Mouse (Mus musculus) erythroblast, adult 5-6 weeks (primary cell): ENCODE measurements around the gene Gm20498. TPM values are rescaled to one million over a fixed set of nuclear protein-coding genes. Genes with fewer than 3 reads are reported as not detected.
"Not testable (repeated sequence)": the region's sequence is repeated elsewhere in the genome, so short reads cannot be mapped to it uniquely, and the experiment has no call there.

Experiments
- ATAC-seq: replicated peaks from 2 replicates; pipeline ENCODE4 v1.8.0; 2016; ENCODE audit warnings: moderate number of reproducible peaks, mild to moderate bottlenecking, moderate TSS enrichment, inconsistent platforms; ENCODE audit not compliant: poor library complexity, low FRiP score, severe bottlenecking
- total RNA-seq, 2 experiments: library from RNA; stranded (forward) in 1 of 2; stranded (reverse) in 1 of 2; fragments of 150-400 nt in 1 of 2; fragments of 200-764, 138-1000 nt in 1 of 2; gene quantifications; 2 replicates each; pipeline versions ENCODE4 v1.2.3 to v1.2.4; 2015 to 2017; ENCODE audit warnings: low replicate concordance in 2 of 2

Gene Gm20498
- total RNA-seq (2015; ENCODE audit: low replicate concordance), result 4.0 TPM in 1 of 2 replicates, not detected in the other
- total RNA-seq (2017; ENCODE audit: low replicate concordance), result 5.3 and 17.2 TPM in 2 replicates

DNA sequence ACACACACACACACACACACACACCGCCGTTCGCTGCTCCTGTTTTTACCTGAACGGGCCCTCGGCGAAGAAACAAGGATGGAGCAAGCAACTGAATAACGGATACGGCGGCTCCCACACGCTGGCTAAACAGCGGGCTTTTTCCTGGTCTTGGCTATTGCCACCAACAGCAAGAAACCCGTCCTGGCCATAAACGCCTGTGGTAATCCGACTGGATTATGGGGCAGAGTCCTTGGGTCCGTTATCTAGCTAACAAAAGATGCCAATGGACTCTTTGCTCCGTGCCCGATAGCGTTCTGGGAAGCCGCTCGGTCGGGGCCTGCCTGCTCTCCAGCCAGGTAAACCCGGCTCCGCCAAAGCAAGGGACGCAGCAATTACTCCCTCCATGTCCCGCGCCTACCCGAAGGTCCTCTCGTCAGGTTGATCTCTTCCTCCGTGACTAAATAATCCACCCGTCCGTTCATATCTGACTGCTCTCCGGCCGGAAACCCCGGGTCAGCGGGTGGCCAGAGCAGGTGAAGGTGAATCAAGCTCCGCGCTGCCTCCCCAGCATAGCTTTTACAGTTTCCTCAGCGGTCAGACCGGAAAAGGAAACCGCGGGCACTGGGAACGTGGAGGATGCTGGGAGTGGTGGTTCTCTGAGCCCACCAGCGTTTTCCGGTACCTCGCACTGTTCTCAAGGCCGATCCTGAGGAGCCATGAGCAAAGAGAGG lies at the start of gene Gm20498, which contains the start of gene Synj2bp:
Gene Gm20498, minus strand, starts transcription at position 590 of the 713 bp plus-strand sequence.
Gene Synj2bp, minus strand, starts transcription at position 596 of the 713 bp plus-strand sequence.
- peak; percentile 80 for ATAC-seq

DNA sequence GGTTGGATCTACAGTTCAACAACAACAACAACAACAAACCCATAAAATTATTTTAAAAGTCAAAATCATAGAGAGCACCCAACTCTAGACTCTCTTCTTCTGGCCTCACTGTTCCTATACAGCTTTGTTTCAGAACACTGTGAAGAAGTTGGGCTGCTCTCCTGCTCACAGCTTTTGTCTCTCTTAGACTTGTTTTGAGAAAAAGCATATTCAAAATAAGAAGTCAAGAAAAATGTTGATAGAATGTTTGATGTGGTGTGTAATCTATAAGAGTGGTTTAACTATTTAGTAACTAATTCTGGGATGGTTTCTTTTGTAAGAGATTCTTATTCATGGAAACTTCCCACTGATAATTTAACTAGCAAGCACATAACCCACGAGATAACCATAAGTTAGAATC lies 35.7 kb upstream of the Gm20498 start, which contains the start of gene Adam21:
Gene Adam21, minus strand, starts transcription at position 101 of the 400 bp plus-strand sequence.
- ATAC-seq, result no peak

DNA sequence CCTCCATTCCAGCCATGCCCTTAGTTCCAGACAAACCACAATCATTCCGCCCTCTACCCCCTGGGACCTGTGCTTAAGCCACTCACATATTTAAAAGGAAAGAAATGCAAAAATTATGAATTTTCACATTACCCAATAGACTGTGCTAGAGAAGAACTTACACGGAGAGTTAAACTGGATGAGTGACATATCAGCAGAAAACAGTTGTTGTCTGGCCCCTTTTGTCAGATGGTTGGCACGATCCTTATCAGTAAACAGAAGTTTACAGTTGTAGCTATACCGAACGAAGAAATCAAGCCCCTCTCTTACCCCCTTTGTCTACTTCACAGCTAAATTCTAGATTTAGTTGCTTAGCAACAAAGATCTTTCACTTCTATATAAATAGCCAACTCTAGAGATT lies 35.2 kb upstream of the Gm20498 start:
- no peak for ATAC-seq

DNA sequence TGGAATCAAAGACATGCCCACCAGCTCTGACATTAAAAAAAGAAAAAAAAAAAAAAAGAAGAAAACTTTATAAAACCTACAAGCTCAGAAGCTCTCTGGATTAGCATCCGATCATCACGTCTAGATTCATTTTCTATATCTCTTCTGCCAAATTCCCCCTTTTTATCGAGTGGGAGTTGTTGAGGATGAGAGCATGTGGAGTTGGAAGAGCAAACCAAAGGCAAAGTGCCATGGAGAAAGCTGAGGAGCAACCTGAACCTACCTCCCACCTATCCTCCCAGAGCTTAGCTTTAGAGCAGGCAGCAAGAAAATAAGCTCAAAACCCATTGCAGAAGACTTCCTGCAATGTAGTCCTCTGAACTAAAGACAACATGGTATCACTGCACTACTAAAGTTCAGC lies 31.5 kb upstream of the Gm20498 start:
- ATAC-seq, result no peak

DNA sequence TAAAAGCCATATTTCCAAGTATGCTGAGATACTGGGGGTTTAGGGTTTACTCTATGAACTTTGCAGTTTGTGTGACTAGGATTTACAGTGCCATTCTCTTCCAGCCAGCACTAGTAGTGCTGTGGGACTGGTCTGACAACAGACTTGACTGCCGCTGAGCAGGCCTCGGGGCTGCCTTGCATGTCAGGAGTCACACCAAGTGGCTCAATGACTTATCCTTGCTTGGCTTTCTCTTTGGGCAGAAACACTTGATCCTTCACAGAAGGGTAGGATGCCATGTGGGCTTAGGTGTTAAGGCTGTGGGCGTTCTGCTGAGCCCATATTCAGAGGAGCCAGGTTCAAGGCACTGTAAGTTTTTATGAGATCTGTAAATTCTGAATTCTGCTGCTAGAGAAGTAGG lies 16.6 kb upstream of the Gm20498 start:
- ATAC-seq, result no peak

DNA sequence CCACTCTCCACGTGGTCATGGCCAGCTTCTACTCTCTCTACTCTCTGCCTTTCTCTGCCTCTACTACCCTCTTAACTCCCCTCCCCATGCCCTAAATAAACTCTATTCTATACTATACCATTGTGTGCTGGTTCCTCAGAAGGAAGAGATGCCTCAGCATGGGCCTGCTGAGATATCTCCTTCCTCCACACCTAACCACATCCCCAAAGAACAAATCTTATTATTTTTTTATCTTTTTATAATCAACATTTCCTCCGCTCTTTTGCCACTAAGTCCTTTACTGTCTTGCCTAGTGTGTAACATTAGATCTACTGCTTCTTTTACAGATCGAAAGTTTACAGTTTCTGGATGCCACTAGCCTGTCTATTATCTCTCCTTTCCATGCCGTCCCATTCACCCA lies 14.5 kb upstream of the Gm20498 start:
- no peak for ATAC-seq

DNA sequence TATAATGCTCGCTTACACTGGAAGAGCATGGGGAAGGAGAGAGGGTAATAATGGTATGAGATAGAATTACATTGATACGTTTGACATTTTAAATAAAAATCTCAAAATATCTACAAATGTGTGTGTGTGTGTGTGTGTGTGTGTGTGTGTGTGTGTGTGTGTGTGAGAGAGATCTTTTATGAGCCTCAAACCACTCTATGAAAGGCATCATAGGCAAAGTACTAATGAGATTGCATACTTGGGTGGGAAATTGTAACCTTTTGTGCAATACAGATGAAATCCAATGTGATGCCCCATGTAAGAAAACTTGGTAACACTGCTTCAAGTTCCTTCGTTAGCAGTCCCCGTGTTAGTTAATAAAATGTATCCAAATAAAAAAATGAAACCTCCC lies 319 bp upstream of the Gm20498 start:
- ATAC-seq, result no peak

DNA sequence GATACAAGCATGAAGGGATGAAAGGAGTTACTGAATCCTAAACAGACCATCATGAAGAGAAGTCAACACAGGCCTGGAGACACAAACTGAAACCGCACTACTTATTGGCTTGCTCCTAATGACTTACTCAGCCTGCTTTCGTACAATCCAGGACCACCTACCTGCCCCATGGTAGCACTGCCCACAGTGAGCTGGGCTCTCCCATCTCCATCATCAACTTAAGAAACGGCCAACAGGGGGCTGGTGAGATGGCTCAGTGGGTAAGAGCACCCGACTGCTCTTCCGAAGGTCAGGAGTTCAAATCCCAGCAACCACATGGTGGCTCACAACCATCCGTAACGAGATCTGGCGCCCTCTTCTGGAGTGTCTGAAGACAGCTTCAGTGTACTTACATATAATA lies 2.1 kb downstream of the Gm20498 start:
- not testable (repeated sequence) for ATAC-seq

DNA sequence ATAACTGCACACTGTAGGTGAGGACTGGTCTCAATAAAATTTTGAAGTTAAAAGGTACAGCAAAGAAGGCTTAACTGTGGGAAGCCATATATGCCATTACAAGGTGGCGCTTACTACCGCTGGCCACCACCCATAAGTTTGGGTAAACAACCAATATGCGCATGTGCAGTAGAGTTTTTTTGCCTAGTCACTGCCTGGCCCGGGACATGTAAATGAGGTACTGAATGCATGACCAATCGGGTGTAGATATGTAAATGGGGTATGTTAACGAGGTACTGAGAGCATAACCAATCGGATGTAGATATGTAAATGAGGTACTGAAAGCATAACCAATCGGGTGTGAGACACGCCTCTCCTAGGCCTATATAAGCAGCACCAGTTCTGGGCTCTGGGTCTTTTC lies 35.8 kb downstream of the Gm20498 start:
- not testable (repeated sequence) for ATAC-seq

DNA sequence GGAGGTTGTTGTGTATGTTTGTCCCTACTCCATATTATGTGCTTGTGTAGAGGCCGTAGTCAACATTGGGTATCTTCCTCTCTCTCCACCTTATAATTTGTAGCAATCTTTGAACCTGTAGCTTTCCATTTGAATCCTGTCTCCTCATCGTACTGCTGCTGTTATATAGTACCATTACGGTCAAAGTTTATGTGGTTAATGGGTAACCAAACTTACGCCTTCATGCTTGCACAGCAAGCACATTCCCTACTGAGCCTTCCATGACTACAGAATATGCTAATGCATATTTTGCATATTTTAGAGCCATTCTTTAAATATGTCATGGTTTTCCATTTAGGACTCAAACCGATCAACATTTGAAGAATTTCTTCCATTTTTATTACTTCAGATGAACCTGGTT lies 42.2 kb downstream of the Gm20498 start:
- ATAC-seq, result no peak

DNA sequence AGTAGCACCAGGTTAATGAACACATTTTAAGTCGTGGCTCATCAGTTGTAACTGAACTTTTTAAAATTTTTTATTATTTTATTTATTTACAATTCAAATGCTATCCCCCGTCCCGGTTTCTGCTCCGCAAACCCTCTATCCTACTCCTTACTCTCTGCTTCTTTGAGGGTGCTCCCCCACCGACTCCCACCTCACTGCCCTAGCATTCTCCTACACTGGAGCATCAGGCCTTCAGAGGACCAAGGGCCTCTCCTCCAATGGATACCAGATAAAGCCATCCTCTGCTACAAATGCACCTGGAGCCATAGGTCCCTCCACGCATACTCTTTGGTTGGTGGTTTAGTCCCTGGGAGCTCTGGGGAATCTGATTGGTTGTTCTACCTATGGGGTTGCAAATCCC lies 47.4 kb downstream of the Gm20498 start:
- no peak for ATAC-seq

DNA sequence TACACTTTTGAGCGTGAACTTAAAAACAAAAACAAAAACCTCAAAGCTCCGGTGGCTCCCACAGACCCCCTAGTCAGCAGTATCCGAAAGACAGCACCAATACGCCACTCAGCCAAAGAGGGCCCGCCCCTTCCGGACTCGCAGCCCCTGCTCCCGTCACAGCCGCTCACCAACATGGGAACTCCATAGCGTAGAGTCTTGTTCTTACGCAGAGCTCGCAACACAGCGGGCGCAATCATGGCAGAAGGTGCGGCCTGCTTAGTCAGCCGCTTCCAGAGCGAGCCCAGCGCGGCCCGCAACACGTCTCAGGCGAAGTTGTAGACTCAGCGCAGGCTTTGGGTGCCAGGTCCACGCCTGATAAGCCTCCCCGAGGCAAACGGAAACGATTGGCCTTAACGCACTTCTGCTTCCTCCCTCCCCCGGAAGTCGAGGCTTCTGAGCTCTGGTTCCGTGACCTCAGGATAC lies 47.9 kb downstream of the Gm20498 start, which contains the start of gene Cox16:
Gene Cox16, minus strand, starts transcription at position 401 of the 465 bp plus-strand sequence.
- peak; percentile 97 for ATAC-seq

DNA sequence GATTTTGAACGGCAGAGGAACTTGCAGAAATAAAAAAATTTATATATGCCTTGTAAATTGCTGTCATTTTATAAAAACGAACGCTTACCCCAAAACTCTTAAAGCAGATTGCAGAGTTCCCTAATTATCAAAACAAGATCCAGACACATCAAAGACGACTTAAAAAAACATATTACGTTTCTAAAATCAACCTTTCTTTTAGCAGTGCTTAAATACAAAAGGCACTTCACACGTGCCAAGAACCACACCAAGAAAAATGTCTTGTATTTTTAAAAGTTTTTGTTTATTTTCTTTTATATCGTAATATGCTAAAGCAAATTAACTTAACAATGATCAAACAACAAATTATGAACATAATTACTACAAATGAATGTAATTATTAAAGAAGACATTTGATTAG lies 48.5 kb downstream of the Gm20498 start:
- ATAC-seq, result no peak

DNA sequence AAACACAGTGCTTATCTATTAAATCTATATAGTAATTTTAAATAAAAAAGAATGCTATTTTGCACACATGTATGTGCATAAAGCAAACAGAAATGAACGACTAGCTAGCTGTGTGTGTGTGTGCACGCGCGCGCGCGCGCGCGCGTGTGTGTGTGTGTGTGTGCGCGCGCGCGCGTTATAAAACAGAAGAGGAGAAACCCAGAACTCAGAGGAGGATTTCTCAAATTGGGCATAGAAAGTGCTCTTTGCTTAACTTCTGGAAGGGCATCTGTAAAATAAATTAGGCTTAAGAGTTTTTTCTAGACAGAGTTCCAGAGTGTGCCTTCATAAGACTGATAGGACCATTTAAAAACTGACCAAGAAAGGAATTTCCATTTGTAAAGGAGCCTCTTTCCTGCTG lies 49.0 kb downstream of the Gm20498 start:
- ATAC-seq, result no peak

DNA sequence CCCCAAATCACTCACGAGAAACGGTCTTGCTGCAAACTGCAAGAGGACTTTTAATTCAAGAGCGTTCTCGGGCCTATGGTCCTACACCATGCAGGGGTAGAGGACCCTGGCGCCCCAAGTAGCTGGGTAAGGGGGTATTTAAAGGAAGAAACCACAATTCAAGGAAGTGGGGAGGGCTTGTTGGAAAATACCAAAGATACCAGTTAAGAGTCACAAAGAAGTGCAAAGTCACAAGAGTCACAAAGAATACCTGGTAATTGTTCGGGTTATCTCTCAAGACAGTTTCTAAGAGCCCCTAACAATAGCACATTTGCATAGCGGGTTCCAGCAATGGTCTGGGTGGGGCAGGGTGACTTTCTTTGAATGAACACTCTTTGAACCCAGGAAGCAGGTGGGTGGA lies 73.7 kb downstream of the Gm20498 start:
- ATAC-seq, result not testable (repeated sequence)

DNA sequence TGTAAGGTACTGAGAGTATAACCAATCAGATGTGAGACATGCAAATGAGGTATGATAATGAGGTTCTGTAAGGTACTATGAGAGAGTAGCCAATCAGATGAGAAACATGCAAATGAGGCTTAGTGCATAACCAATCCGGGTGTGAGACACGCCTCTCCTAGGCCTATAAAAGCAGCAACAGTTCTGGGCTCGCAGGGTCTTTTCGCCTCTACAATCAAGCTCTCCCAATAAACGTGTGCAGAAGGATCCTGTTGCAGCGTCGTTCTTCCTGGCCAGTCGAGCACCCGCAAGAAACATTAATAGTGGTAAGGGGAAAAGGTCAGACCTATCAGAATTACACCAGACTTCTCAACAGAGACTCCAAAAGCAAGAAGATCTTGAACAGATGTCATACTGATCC lies 93.7 kb downstream of the Gm20498 start:
- not testable (repeated sequence) for ATAC-seq

DNA sequence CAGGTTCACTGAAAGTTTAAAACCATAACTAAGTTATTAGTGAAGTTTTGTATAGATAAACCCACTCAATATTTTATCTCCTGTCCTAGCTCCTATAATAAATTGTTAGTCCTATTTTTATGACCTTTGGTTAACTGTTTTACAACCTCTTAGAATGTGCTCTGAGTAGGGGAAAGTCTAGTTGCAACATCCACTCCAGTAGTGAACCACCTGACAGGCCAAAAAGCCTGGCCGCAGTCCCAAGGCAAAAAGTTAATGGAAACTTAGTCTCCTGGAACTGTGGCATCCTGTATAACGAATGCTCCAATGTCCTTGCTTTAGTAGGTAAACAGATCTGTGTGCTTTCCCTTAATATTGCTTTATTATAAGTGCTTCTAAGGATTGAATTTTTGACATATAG lies 97.9 kb downstream of the Gm20498 start:
- ATAC-seq, result not testable (repeated sequence)

DNA sequence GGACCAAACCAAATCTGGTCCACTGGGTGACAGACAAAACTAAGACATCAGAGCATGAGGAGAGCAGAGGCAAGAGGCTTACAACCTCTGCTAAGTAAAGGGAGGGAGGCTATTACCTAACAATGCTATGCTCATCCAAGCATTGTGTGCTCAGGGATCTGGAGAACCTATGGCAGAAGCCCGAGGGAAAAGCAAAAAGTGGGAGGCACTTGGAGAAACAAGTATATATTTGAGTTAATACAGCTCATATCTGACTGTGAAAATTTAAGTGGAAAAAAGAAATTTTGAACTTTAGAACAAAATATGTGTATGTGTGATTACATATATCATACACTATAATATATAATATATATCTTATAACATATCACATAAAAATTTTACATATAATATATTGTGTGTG lies 110.9 kb downstream of the Gm20498 start, which contains the start of gene Adam4:
Gene Adam4, minus strand, starts transcription at position 101 of the 400 bp plus-strand sequence.
- no peak for ATAC-seq

DNA sequence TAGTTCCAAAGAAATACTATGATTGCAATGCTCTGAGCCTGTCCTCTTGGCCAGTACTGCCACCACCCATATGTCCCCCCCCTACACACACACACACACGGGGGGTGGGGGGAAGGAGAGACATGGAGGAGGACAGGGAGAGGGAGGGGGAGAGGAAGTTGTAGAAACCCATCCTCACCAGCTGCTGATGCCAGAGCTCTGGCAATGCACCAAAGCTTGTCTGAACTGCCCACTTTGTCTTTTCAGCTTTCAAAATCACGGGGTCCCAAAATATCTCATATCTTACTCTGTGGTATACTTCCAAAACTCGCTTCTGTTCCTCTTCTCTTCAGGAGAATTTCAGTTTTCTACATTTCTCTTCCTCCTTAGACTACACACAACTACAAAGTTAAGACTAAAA lies 119.5 kb downstream of the Gm20498 start:
- no peak for ATAC-seq

DNA sequence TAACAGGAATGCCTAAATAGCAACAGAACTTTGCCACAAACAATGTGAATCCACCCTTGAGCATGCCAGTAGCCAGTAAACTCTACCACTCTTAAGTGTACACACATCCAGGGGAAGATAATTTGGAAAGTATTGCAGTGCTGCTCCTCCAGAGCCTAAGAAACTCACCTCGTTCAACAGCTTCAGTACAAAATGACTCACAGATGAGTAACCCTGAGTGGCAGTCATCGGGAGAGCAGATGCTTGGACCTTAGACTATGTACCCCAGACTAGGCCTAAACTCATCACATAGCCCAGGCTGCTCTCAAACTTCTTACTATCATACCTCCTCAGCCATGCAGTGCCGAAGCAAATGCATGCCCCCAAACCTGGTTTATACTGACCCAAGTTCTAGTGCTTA lies 123.7 kb downstream of the Gm20498 start:
- no peak for ATAC-seq

DNA sequence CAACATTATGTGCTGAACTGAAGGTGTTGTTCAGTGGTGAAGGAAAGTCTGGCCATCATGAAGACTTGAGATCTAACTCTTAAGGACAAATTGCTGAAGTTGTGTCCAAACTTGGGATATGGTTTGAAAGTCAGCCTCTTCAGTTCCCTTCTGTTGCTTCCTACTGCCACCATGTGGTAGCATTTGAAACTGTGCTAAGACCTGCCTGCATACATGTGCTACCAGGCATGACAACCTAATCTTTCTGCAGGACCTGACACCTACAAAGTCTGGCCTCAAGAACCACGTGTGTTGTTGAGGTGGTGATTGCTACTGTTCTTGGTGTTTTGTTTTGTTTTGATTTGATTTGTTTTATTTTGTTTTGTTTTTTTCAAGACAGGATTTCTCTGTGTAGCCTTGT lies 130.5 kb downstream of the Gm20498 start:
- ATAC-seq, result no peak
